Mouse (Mus musculus): ENCODE measurements around the gene Prcp.

Gene Prcp

GRCm38 (mm10) chr7:92874116-92874675, at the start of gene Prcp, which contains the start of gene Ddias:
Prcp (plus strand) TSS chr7:92874470.
Ddias (minus strand) TSS chr7:92874247.
- ChIA-PET POLR2A (interaction anchor here (0.5 to 5.3 kb wide), 56 partner anchors 8 to 329 kb away, joined by 3 to 86 read pairs (median 8); partner anchors contain the start of genes Fam181b (in 3 of the 4), Ccdc90b (in 2 of the 4), Pcf11 (in 2 of the 4) and Rab30 (in 2 of the 4)), CTCF (interaction anchor here in 2 of 4 experiments (1.0 to 1.4 kb wide), 5 partner anchors 20 to 323 kb away, joined by 3 to 8 read pairs (median 4); no protein-coding TSS in a partner anchor)

GRCm38 (mm10) chr7:92826248-92826647, 48.0 kb upstream of the Prcp start:
- ChIA-PET POLR2A (no interaction called here), CTCF (no interaction called here)

- POLR2A ChIA-PET, result no interaction called here
- CTCF ChIA-PET, result no interaction called here
Measured at GRCm38 (mm10) chr7:92827981-92828380, 46.3 kb upstream of the Prcp start.

GRCm38 (mm10) chr7:92832395-92832794, 41.9 kb upstream of the Prcp start:
- ChIA-PET CTCF (no interaction called here), POLR2A (interaction anchor here in 1 of 4 experiments (2.0 kb wide), 1 partner anchor 42 kb away, joined by 5 read pairs; the partner anchor contains the start of genes Ddias and Prcp)

GRCm38 (mm10) chr7:92834391-92834790, 39.9 kb upstream of the Prcp start:
- POLR2A ChIA-PET, result interaction anchor here in 1 of 4 experiments (2.0 kb wide), 1 partner anchor 40 kb away, joined by 5 read pairs; the partner anchor contains the start of genes Ddias and Prcp
- CTCF ChIA-PET, result no interaction called here

- CTCF ChIA-PET, result interaction anchor here in 1 of 4 experiments (0.6 kb wide), 1 partner anchor 512 kb away, joined by 3 read pairs; no protein-coding TSS in a partner anchor
- POLR2A ChIA-PET, result no interaction called here
Measured at GRCm38 (mm10) chr7:92836447-92836846, 37.8 kb upstream of the Prcp start.

GRCm38 (mm10) chr7:92837226-92837625, 37.0 kb upstream of the Prcp start:
- POLR2A ChIA-PET, result interaction anchor here in 1 of 4 experiments (0.6 kb wide), 2 partner anchors 74 to 184 kb away, joined by 3 to 5 read pairs; no protein-coding TSS in a partner anchor
- CTCF ChIA-PET, result interaction anchor here in 2 of 4 experiments (0.5 to 0.6 kb wide), 2 partner anchors 66 to 141 kb away, joined by 3 read pairs; no protein-coding TSS in a partner anchor

- POLR2A ChIA-PET, result interaction anchor here in 1 of 4 experiments (0.6 kb wide), 1 partner anchor 75 kb away, joined by 3 read pairs; no protein-coding TSS in a partner anchor
- CTCF ChIA-PET, result interaction anchor here in 2 of 4 experiments (0.5 to 0.6 kb wide), 2 partner anchors 66 to 142 kb away, joined by 3 read pairs; no protein-coding TSS in a partner anchor
Measured at GRCm38 (mm10) chr7:92837907-92838306, 36.4 kb upstream of the Prcp start.

GRCm38 (mm10) chr7:92842254-92842653, 32.0 kb upstream of the Prcp start:
- CTCF ChIA-PET, result no interaction called here

GRCm38 (mm10) chr7:92848246-92848645, 26.0 kb upstream of the Prcp start:
- ChIA-PET CTCF (no interaction called here), POLR2A (no interaction called here)

More at GRCm38 (mm10) chr7:92842254-92842653, 32.0 kb upstream of the Prcp start:
- POLR2A ChIA-PET, result interaction anchor here in 1 of 4 experiments (0.6 to 1.2 kb wide), 2 partner anchors 64 to 370 kb away, joined by 3 to 4 read pairs; no protein-coding TSS in a partner anchor

- CTCF ChIA-PET, result interaction anchor here (0.6 to 1.4 kb wide), 6 partner anchors 9 to 236 kb away, joined by 3 to 5 read pairs (median 3); no protein-coding TSS in a partner anchor
- POLR2A ChIA-PET, result interaction anchor here in 3 of 4 experiments (0.8 to 3.6 kb wide), 8 partner anchors 8 to 228 kb away, joined by 3 to 24 read pairs (median 3); partner anchors contain the start of genes Ddias (in 1 of the 3) and Prcp (in 1 of the 3)
Measured at GRCm38 (mm10) chr7:92866526-92866925, 7.7 kb upstream of the Prcp start.

- ChIA-PET CTCF (no interaction called here), POLR2A (interaction anchor here in 3 of 4 experiments (0.6 to 1.9 kb wide), 10 partner anchors 14 to 1119 kb away, joined by 3 to 7 read pairs (median 3); partner anchors contain the start of genes Pcf11 (in 1 of the 3) and Rab30 (in 1 of the 3))
Measured at GRCm38 (mm10) chr7:92870161-92870560, 4.1 kb upstream of the Prcp start.

- POLR2A ChIA-PET, result interaction anchor here in 2 of 4 experiments (1.0 to 2.0 kb wide), 2 partner anchors 202 to 207 kb away, joined by 3 to 4 read pairs; partner anchors contain the start of gene Pcf11 (in 1 of the 2)
- CTCF ChIA-PET, result interaction anchor here in 1 of 4 experiments (0.6 kb wide), 1 partner anchor 163 kb away, joined by 5 read pairs; no protein-coding TSS in a partner anchor
Measured at GRCm38 (mm10) chr7:92871596-92871995, 2.7 kb upstream of the Prcp start.

GRCm38 (mm10) chr7:92874761-92875408, 615 bp downstream of the Prcp start:
- CTCF ChIA-PET, result interaction anchor here in 3 of 4 experiments (0.6 to 1.4 kb wide), 15 partner anchors 8 to 324 kb away, joined by 3 to 9 read pairs (median 4); no protein-coding TSS in a partner anchor
- POLR2A ChIA-PET, result interaction anchor here (0.6 to 5.3 kb wide), 125 partner anchors 8 to 695 kb away, joined by 3 to 86 read pairs (median 5); partner anchors contain the start of genes Ccdc90b (in 3 of the 4), Fam181b (in 3 of the 4), Pcf11 (in 3 of the 4) and Rab30 (in 3 of the 4)

GRCm38 (mm10) chr7:92876066-92876465, 1.8 kb downstream of the Prcp start:
- ChIA-PET POLR2A (interaction anchor here in 3 of 4 experiments (0.5 to 5.3 kb wide), 24 partner anchors 8 to 607 kb away, joined by 3 to 67 read pairs (median 4); partner anchors contain the start of genes Pcf11 (in 2 of the 3) and Ccdc90b (in 1 of the 3)), CTCF (interaction anchor here in 2 of 4 experiments (0.5 to 0.7 kb wide), 2 partner anchors 42 to 351 kb away, joined by 3 to 4 read pairs; no protein-coding TSS in a partner anchor)

- ChIA-PET POLR2A (interaction anchor here in 3 of 4 experiments (0.6 to 5.3 kb wide), 19 partner anchors 7 to 316 kb away, joined by 3 to 67 read pairs (median 4); partner anchors contain the start of genes Pcf11 (in 2 of the 3) and Ccdc90b (in 1 of the 3)), CTCF (interaction anchor here in 2 of 4 experiments (0.5 to 0.7 kb wide), 2 partner anchors 43 to 350 kb away, joined by 3 to 4 read pairs; no protein-coding TSS in a partner anchor)
Measured at GRCm38 (mm10) chr7:92876538-92876937, 2.3 kb downstream of the Prcp start.

GRCm38 (mm10) chr7:92878575-92879285, 4.5 kb downstream of the Prcp start:
- CTCF ChIA-PET, result interaction anchor here in 1 of 4 experiments (0.9 kb wide), 1 partner anchor 25 kb away, joined by 3 read pairs; no protein-coding TSS in a partner anchor
- POLR2A ChIA-PET, result interaction anchor here in 3 of 4 experiments (0.5 to 1.5 kb wide), 5 partner anchors 9 to 183 kb away, joined by 3 to 7 read pairs (median 3); no protein-coding TSS in a partner anchor

Data from embryonic stem cell, embryonic (primary cell).